Mouse (Mus musculus) cortical plate, adult 2 months (tissue): ENCODE results near the gene Ttc4.

Experiments used
- CTCF ChIP-seq: fragments of 200-500 bp; IDR thresholded peaks from 2 replicates; pipeline ENCODE4 v1.5.1; 2011; ENCODE audit warnings: mild to moderate bottlenecking, control low read depth, low read length; ENCODE audit not compliant: insufficient read depth; ENCODE audit errors: extremely low read depth
- POLR2A ChIP-seq: fragments of 200-500 bp; IDR thresholded peaks from 2 replicates; pipeline ENCODE4 v1.6.1; 2011; ENCODE audit warnings: mild to moderate bottlenecking, low read length, control low read depth; ENCODE audit not compliant: insufficient read depth; ENCODE audit errors: extremely low read depth

DNA sequence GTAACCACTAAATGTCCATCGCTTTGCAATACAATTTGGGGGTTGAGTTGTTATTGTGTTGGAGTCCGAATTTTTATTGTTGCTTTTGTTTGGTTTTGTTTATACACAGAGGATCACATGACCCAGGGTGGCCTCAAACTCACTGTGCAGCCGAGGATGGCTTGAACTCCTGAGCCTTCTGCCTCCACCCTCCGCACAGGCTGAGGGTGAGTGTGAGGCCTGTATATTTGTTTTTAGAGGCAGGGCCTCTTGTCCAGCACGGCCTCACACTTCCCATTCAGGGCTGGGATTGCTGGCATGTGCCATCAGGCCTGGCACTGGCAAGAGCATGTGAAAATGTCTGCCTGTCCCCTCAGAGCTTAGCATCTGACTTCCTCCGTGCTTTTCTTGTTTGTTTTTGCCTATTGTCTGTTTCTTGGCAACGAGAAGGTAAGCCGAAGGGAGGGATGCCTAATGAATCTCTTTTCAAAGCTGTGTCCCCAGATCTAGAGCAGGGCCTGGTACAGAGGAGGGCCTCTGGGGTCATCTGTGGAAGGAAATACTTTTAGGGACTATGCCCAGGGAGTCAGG lies 26.4 kb upstream of the Ttc4 start:
- TF ChIP-seq CTCF (no peak), POLR2A (no peak)
